Mouse (Mus musculus) layer of hippocampus, postnatal 10 days (tissue): Measurements from ENCODE around the gene Ifi47. TPM values are rescaled to one million over a fixed set of nuclear protein-coding genes. Genes with fewer than 3 reads are reported as not detected.
A peak's percentile ranks its signal among the peaks of the same experiment; 100 is the strongest.

Source experiments
- DNase-seq, 2 experiments: peaks; one replicate each; pipeline ENCODE4 v3.0.0; 2021; ENCODE audit warnings: low spot score in 2 of 2
- total RNA-seq, 2 experiments: library from RNA; stranded (reverse); gene quantifications; 2 replicates each; pipeline ENCODE4 v1.2.3; 2021

Gene Ifi47
- total RNA-seq, 2 experiments from 2014 or later = 0.21 to 0.62 TPM

- no peak for DNase-seq
Observed at GRCm38 (mm10) chr11:49089735-49090507, 13.5 kb downstream of the Ifi47 start.

GRCm38 (mm10) chr11:49090551-49090950 lies 14.2 kb downstream of the Ifi47 start:
- no peak for DNase-seq

- no peak for DNase-seq
Observed at GRCm38 (mm10) chr11:49091171-49091570, 14.8 kb downstream of the Ifi47 start.

- no peak for DNase-seq
Observed at GRCm38 (mm10) chr11:49092053-49092586, 15.7 kb downstream of the Ifi47 start.

GRCm38 (mm10) chr11:49092786-49093185 lies 16.4 kb downstream of the Ifi47 start:
- DNase-seq = no peak

GRCm38 (mm10) chr11:49093861-49094660 lies 17.7 kb downstream of the Ifi47 start:
- no peak for DNase-seq

- DNase-seq = no peak
Observed at GRCm38 (mm10) chr11:49095367-49095766, 19.0 kb downstream of the Ifi47 start.

GRCm38 (mm10) chr11:49100409-49100808 lies 24.0 kb downstream of the Ifi47 start:
- no peak for DNase-seq

GRCm38 (mm10) chr11:49101500-49101899 lies 25.1 kb downstream of the Ifi47 start:
- DNase-seq = no peak

- DNase-seq = peak; percentile 92
Observed at GRCm38 (mm10) chr11:49103047-49103693, 26.8 kb downstream of the Ifi47 start.

- DNase-seq = no peak
Observed at GRCm38 (mm10) chr11:49105752-49106151, 29.4 kb downstream of the Ifi47 start.

GRCm38 (mm10) chr11:49107650-49108537 lies 31.5 kb downstream of the Ifi47 start:
- DNase-seq = no peak

GRCm38 (mm10) chr11:49108833-49109232 lies 32.4 kb downstream of the Ifi47 start:
- DNase-seq = peak; percentile 29 to 47

- no peak for DNase-seq
Observed at GRCm38 (mm10) chr11:49111000-49111399, 34.6 kb downstream of the Ifi47 start.

- peak in 1 of 2 experiments; percentile 16 for DNase-seq
Observed at GRCm38 (mm10) chr11:49112624-49113219, 36.3 kb downstream of the Ifi47 start.

GRCm38 (mm10) chr11:49114158-49114557 lies 37.8 kb downstream of the Ifi47 start:
- no peak for DNase-seq

- no peak for DNase-seq
Observed at GRCm38 (mm10) chr11:49114774-49115173, 38.4 kb downstream of the Ifi47 start, which contains the start of gene Olfr1396. Gene Olfr1396, minus strand, starts transcription at chr11:49114874.

GRCm38 (mm10) chr11:49119635-49120034 lies 43.2 kb downstream of the Ifi47 start:
- DNase-seq = no peak

GRCm38 (mm10) chr11:49124169-49124568 lies 47.8 kb downstream of the Ifi47 start:
- DNase-seq = no peak

- no peak for DNase-seq
Observed at GRCm38 (mm10) chr11:49141974-49142373, 65.6 kb downstream of the Ifi47 start, which contains the start of gene Olfr1395. Gene Olfr1395, plus strand, starts transcription at chr11:49142274.
